Mouse (Mus musculus) kidney, embryonic 14.5 days (tissue): Measurements from ENCODE around the gene Fkbp2. TPM values are rescaled to one million over a fixed set of nuclear protein-coding genes. Genes with fewer than 3 reads are reported as not detected.

Experiments
- ATAC-seq: fragments of 200-750 bp; cut with Nextera tagmentation; 2 replicates; pipeline ENCODE4 v1.8.0; 2017; ENCODE audit warnings: moderate number of reproducible peaks, mild to moderate bottlenecking, moderate TSS enrichment, moderate library complexity; ENCODE audit not compliant: low FRiP score, low TSS enrichment
- H3K27ac ChIP-seq: fragments of 300-500 bp; sonication (generic); 2 replicates; pipeline ENCODE4 v1.5.1; 2014; ENCODE audit warnings: low read depth, mild to moderate bottlenecking, low read length, moderate library complexity, mixed read lengths
- H3K27me3 ChIP-seq: fragments of 300-500 bp; sonication (generic); 2 replicates; pipeline ENCODE4 v1.6.1; 2014; ENCODE audit warnings: mild to moderate bottlenecking, low read length; ENCODE audit not compliant: control insufficient read depth, insufficient read depth
- H3K36me3 ChIP-seq: fragments of 300-500 bp; sonication (generic); 2 replicates; pipeline ENCODE4 v1.6.1; 2014; ENCODE audit warnings: low read length, mixed read lengths; ENCODE audit not compliant: control insufficient read depth, insufficient read depth
- H3K4me1 ChIP-seq: fragments of 300-500 bp; sonication (generic); 2 replicates; pipeline ENCODE4 v1.6.1; 2014; ENCODE audit warnings: low read length, mixed read lengths; ENCODE audit not compliant: control insufficient read depth, insufficient read depth
- H3K4me2 ChIP-seq: fragments of 300-500 bp; sonication (generic); replicated peaks from 2 replicates; pipeline ENCODE4 v1.6.1; 2014; ENCODE audit warnings: low read depth, mild to moderate bottlenecking, low read length
- H3K4me3 ChIP-seq: fragments of 300-500 bp; sonication (generic); 2 replicates; pipeline ENCODE4 v1.5.1; 2014; ENCODE audit warnings: mild to moderate bottlenecking, low read length
- H3K9ac ChIP-seq: fragments of 300-500 bp; sonication (generic); 2 replicates; pipeline ENCODE4 v1.6.1; 2014; ENCODE audit warnings: low read depth, mild to moderate bottlenecking, low read length, moderate library complexity
- H3K9me3 ChIP-seq: fragments of 300-500 bp; sonication (generic); 2 replicates; pipeline ENCODE4 v1.6.1; 2016; ENCODE audit warnings: low read length; ENCODE audit not compliant: control insufficient read depth
- WGBS: fragments of 180-500 bp; shearing (Covaris S2); extraction: QIAGEN DNeasy Blood & Tissue Kit; methylation state at CpG from one replicate; pipeline ENCODE4 v1.1.7; 2014; 5-methylcytosine and 5-hydroxymethylcytosine counted together
- polyA plus RNA-seq: library from polyadenylated mRNA; unstranded; fragments of >200 nt; fragmentation: Nextera tagmentation; extraction: Ambion mirVana; gene quantifications from 2 replicates; pipeline ENCODE4 v1.2.1, GENCODE M21; 2014

Gene Fkbp2
- polyA plus RNA-seq, 1 experiment from 2014 or later = 89.7 TPM

DNA sequence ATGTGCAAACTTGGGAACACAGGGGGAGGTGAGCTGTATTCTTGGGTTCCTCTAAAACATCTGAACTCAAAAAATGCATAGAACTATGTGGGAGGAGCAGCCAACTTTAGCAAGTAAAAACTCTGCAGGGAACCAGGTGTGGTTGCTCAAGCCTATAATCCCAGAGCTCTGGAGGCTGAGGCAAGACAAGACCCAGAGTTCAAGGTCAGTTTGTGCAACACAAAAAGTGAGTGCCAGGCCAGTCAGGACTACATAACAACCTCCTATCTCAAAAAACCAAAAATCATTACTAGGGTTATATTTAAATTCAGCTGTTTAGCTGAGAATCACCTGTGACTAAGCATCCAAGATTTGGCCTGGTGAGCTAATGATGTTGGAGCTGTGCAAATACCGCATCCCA, 48.3 kb downstream of the Fkbp2 start:
- Histone ChIP-seq H3K4me3 (no peak overlapping the region), H3K4me1 (peaks cover 10% of the 10 kb centered on the region), H3K9me3 (no peaks in the 10 kb centered on the region), H3K9ac (no peak overlapping the region), H3K27me3 (peaks cover 75% of the 10 kb centered on the region), H3K4me2 (no peak overlapping the region), H3K36me3 (no peaks in the 10 kb centered on the region), H3K27ac (no peak overlapping the region)
- 58% methylated on average over 1 of the region's 1 CpGs for WGBS
- ATAC-seq = no peak

- ATAC-seq = no peak
- Histone ChIP-seq H3K9ac (no peak overlapping the region), H3K27me3 (peaks cover 83% of the 10 kb centered on the region), H3K27ac (no peak overlapping the region), H3K4me2 (no peak overlapping the region), H3K4me1 (peaks cover 10% of the 10 kb centered on the region), H3K9me3 (peaks cover 3% of the 10 kb centered on the region; the same call in 1 of the 2 replicates), H3K4me3 (no peak overlapping the region), H3K36me3 (no peaks in the 10 kb centered on the region)
- WGBS = 0% methylated on average over 2 of the region's 2 CpGs
These were observed 49.3 kb downstream of the Fkbp2 start for GRCm38 (mm10) chr19:6931002-6931401.

- Histone ChIP-seq H3K36me3 (no peaks in the 10 kb centered on the region), H3K4me3 (no peak overlapping the region), H3K27ac (no peak overlapping the region), H3K9me3 (peaks cover 4% of the 10 kb centered on the region; the same call in 1 of the 2 replicates), H3K4me2 (no peak overlapping the region), H3K4me1 (0 out of 2 replicates have a peak, but pooled peaks cover 3% of the 10 kb centered on the region), H3K27me3 (peaks cover 78% of the 10 kb centered on the region), H3K9ac (no peak overlapping the region)
- 15% methylated on average over 9 of the region's 9 CpGs for WGBS
- no peak for ATAC-seq
These were observed 52.2 kb downstream of the Fkbp2 start for GRCm38 (mm10) chr19:6928080-6928479.

Other genes with a start within 250 kb of the Fkbp2 start
- 11.8 and 15.1 TPM in 2 replicates for gene Rps6ka4, start 139.9 kb downstream of the Fkbp2 start, polyA plus RNA-seq
- gene Ccdc88b, start 122.3 kb downstream of the Fkbp2 start, polyA plus RNA-seq = 0.30 and 0.51 TPM in 2 replicates
- gene Trmt112, start 70.8 kb downstream of the Fkbp2 start, polyA plus RNA-seq = 164 and 181 TPM in 2 replicates
- 177 and 235 TPM in 2 replicates for gene Prdx5, start 70.4 kb downstream of the Fkbp2 start, polyA plus RNA-seq
- gene Esrra, start 58.7 kb downstream of the Fkbp2 start, polyA plus RNA-seq = 5.2 and 9.0 TPM in 2 replicates
- 2.1 and 3.8 TPM in 2 replicates for gene Catsperz, start 55.1 kb downstream of the Fkbp2 start, polyA plus RNA-seq
- gene Kcnk4, start 46.0 kb downstream of the Fkbp2 start, polyA plus RNA-seq = 0.12 and 0.51 TPM in 2 replicates
- gene Bad, start 38.6 kb downstream of the Fkbp2 start, polyA plus RNA-seq = 65.5 and 70.9 TPM in 2 replicates
- 23.3 and 27.4 TPM in 2 replicates for gene Gpr137, start 38.0 kb downstream of the Fkbp2 start, polyA plus RNA-seq
- 202 and 254 TPM in 2 replicates for gene Ppp1r14b, start 5.5 kb downstream of the Fkbp2 start, polyA plus RNA-seq
- 24.4 and 38.9 TPM in 2 replicates for gene Plcb3, start 4.0 kb downstream of the Fkbp2 start, polyA plus RNA-seq
- gene Vegfb, start 7.2 kb upstream of the Fkbp2 start, polyA plus RNA-seq = 38.2 and 39.8 TPM in 2 replicates
- 22.6 and 24.0 TPM in 2 replicates for gene Dnajc4, start 12.1 kb upstream of the Fkbp2 start, polyA plus RNA-seq
- 20.4 and 22.2 TPM in 2 replicates for gene Nudt22, start 15.6 kb upstream of the Fkbp2 start, polyA plus RNA-seq
- gene Trpt1, start 15.6 kb upstream of the Fkbp2 start, polyA plus RNA-seq = 9.7 and 12.1 TPM in 2 replicates
- gene Fermt3, start 39.0 kb upstream of the Fkbp2 start, polyA plus RNA-seq = 3.6 and 4.9 TPM in 2 replicates
- 223 and 304 TPM in 2 replicates for gene Stip1, start 59.5 kb upstream of the Fkbp2 start, polyA plus RNA-seq
- 9.9 and 10.7 TPM in 2 replicates for gene Macrod1, start 76.3 kb upstream of the Fkbp2 start, polyA plus RNA-seq
- gene Flrt1, start 125.2 kb upstream of the Fkbp2 start, polyA plus RNA-seq = 3.0 and 5.5 TPM in 2 replicates
- 237 and 255 TPM in 2 replicates for gene Otub1, start 225.8 kb upstream of the Fkbp2 start, polyA plus RNA-seq
- gene Cox8a, start 237.1 kb upstream of the Fkbp2 start, polyA plus RNA-seq = 1,171 and 1,487 TPM in 2 replicates